Mouse (Mus musculus) liver, embryonic 14.5 days (tissue): Measurements from ENCODE around the gene Rrn3. TPM values are rescaled to one million over a fixed set of nuclear protein-coding genes. Genes with fewer than 3 reads are reported as not detected.
A peak's percentile ranks its signal among the peaks of the same experiment; 100 is the strongest.
"Not testable (repeated sequence)": the region's sequence is repeated elsewhere in the genome, so short reads cannot be mapped to it uniquely, and the experiment has no call there.

Experiments
- ATAC-seq: fragments of 200-750 bp; cut with Nextera tagmentation; 2 replicates; pipeline ENCODE4 v1.8.0; 2017; ENCODE audit warnings: moderate number of reproducible peaks, mild to moderate bottlenecking, moderate library complexity; ENCODE audit not compliant: insufficient read depth
- DNase-seq, 3 experiments: peaks; one replicate each; pipeline ENCODE4 v3.0.0-alpha.2; 2012 to 2013; ENCODE audit warnings: low read depth in 3 of 3, low spot score in 3 of 3
- H3K27ac ChIP-seq: fragments of 300-500 bp; sonication (generic); 2 replicates; pipeline ENCODE4 v1.5.1; 2014; ENCODE audit warnings: moderate library complexity, mild to moderate bottlenecking, control low read depth, inconsistent platforms
- H3K27me3 ChIP-seq: fragments of 300-500 bp; sonication (generic); 2 replicates; pipeline ENCODE4 v1.6.1; 2014; ENCODE audit warnings: mild to moderate bottlenecking, low read length, moderate library complexity; ENCODE audit not compliant: control insufficient read depth, insufficient read depth
- H3K36me3 ChIP-seq: fragments of 300-500 bp; sonication (generic); replicated peaks from 2 replicates; pipeline ENCODE4 v1.6.1; 2014; ENCODE audit warnings: low read depth; ENCODE audit not compliant: control insufficient read depth, insufficient read depth
- H3K4me1 ChIP-seq, 2 experiments: fragments of 200-500 bp in 1 of 2; fragments of 300-500 bp in 1 of 2; sonication (generic) in 1 of 2; replicated peaks; 2 replicates each; pipeline ENCODE4 v1.6.1; 2012 to 2014; ENCODE audit warnings: antibody characterized with exemption in 1 of 2, inconsistent platforms in 1 of 2, low read length in 1 of 2; ENCODE audit not compliant: control insufficient read depth in 2 of 2, insufficient read depth in 2 of 2
- H3K4me2 ChIP-seq: fragments of 300-500 bp; sonication (generic); 2 replicates; pipeline ENCODE4 v1.6.1; 2014; ENCODE audit warnings: low read depth, mild to moderate bottlenecking, control low read depth, moderate library complexity
- H3K4me3 ChIP-seq, 2 experiments: fragments of 200-500 bp in 1 of 2; fragments of 300-500 bp in 1 of 2; sonication (generic) in 1 of 2; 2 replicates each; pipeline ENCODE4 v1.5.1; 2012 to 2014; ENCODE audit warnings: low read depth in 2 of 2, low read length in 2 of 2, mild to moderate bottlenecking in 2 of 2, control low read depth in 1 of 2, inconsistent platforms in 1 of 2, moderate library complexity in 1 of 2; ENCODE audit not compliant: insufficient read depth in 1 of 2
- H3K9ac ChIP-seq: fragments of 300-500 bp; sonication (generic); replicated peaks from 2 replicates; pipeline ENCODE4 v1.6.1; 2014; ENCODE audit warnings: mild to moderate bottlenecking, control low read depth, moderate library complexity
- H3K9me3 ChIP-seq: fragments of 300-500 bp; sonication (generic); 2 replicates; pipeline ENCODE4 v1.6.1; 2016; ENCODE audit warnings: low read length, mixed read lengths; ENCODE audit not compliant: control insufficient read depth
- CTCF ChIP-seq: IDR thresholded peaks from 2 replicates; pipeline ENCODE4 v1.5.1; 2016; ENCODE audit warnings: antibody characterized with exemption, low read depth, control low read depth
- EP300 ChIP-seq: IDR thresholded peaks from 2 replicates; pipeline ENCODE4 v1.6.1; 2016; ENCODE audit warnings: antibody characterized with exemption, low read depth
- WGBS: fragments of 180-500 bp; shearing (Covaris S2); extraction: QIAGEN DNeasy Blood & Tissue Kit; methylation state at CpG from one replicate; pipeline ENCODE4 v1.1.7; 2014; ENCODE audit not compliant: insufficient replicate concordance; 5-methylcytosine and 5-hydroxymethylcytosine counted together
- polyA plus RNA-seq, 2 experiments: library from polyadenylated mRNA; depleted of rRNA in 1 of 2; stranded (reverse) in 1 of 2; unstranded in 1 of 2; fragments of >200 nt; fragmentation: Nextera tagmentation in 1 of 2; extraction: Ambion mirVana in 1 of 2; gene quantifications; 2 replicates each; pipeline versions ENCODE4 v1.2.1 to v1.2.3; 2012 to 2014

Rrn3 gene
- polyA plus RNA-seq, 2 experiments, result 7.2 to 15.3 TPM

GRCm38 (mm10) chr16:13750626-13751025, 29.9 kb upstream of the Rrn3 start:
- H3K27me3 ChIP-seq, result peaks cover 4% of the 10 kb centered on the region
- no peaks in the 10 kb centered on the region for H3K9me3 ChIP-seq
- H3K27ac ChIP-seq, result no peak overlapping the region
- H3K4me1 ChIP-seq, result peaks cover 2 to 3% of the 10 kb centered on the region in 2 experiments; a peak in 1 of 4 replicates
- no peak overlapping the region for H3K4me2 ChIP-seq
- 80% methylated on average over 13 of the region's 13 CpGs for WGBS
- no peak for TF ChIP-seq EP300
- no peak for ATAC-seq
- H3K36me3 ChIP-seq, result no peaks in the 10 kb centered on the region
- no peak for DNase-seq
- H3K9ac ChIP-seq, result no peak overlapping the region
- H3K4me3 ChIP-seq, result no peak overlapping the region

DNA sequence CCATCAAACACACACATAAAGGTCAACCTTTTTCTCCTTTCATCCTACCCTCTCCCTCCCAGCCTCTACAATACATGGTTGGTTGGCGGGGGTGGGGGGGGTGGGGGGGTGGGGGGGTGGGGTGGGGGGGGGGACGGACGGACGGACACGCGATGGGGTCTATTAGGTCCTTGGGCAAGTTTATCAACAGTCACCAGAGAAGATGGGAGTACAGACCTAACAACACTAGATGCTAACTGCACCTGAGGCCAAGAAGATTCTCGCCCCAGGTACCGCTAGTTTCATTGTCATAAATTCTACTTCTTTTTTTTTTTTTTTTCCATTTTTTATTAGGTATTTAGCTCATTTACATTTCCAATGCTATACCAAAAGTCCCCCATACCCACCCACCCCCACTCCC, 26.5 kb upstream of the Rrn3 start:
- ATAC-seq, result no peak
- Histone ChIP-seq H3K4me2 (peak overlapping the region; percentile 76), H3K27ac (no peak overlapping the region), H3K4me1 (peaks cover 2 to 3% of the 10 kb centered on the region in 2 experiments; a peak in 1 of 4 replicates), H3K4me3 (peak overlapping the region in 1 of 2 experiments; percentile 67; a peak in 2 of 4 replicates), H3K9ac (no peak overlapping the region), H3K36me3 (no peaks in the 10 kb centered on the region), H3K27me3 (peaks cover 4% of the 10 kb centered on the region), H3K9me3 (no peaks in the 10 kb centered on the region)
- 68% methylated on average over 8 of the region's 8 CpGs for WGBS
- DNase-seq, result no peak
- no peak for TF ChIP-seq EP300
- TF ChIP-seq CTCF, result no peak

DNA sequence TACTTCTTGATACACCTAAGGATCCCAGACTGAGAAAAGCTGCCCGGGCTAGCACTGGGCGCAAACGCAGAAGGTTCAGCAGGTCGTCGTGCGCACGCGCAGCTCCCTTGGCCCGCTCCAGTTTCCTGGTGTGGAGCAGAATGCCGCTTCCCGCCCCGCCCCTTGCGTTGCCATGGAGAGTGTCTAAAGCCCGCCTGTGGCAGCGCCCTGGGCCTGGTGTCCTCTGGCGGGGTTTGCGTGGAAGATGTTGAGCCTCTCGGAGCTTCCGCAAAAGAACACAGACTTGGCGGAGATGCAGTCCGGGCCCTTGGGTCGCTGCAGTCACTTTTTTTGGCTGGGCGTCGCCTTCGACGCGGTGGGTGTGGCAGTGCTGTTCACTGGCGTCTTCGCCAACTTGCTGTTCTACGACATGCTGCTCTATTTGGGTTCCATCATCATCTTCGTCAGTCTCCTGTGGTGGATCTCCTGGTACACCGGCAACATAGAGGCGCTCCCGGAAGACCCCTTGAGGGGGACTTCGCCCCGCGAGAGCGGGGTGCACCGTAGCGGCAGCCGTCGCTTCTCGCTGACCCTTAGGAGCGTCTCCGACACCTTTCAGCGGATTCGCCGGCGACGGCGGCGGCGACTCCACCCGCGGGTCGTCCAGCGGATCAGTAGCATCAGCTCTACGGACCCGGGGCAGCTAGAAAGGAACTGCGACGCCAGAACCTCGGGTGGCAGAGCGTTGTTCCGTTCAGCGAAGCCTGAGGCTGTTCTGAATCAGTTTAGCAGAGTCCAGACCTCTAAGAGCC, 25.9 kb upstream of the Rrn3 start:
- Histone ChIP-seq H3K9me3 (no peaks in the 10 kb centered on the region), H3K36me3 (no peaks in the 10 kb centered on the region), H3K4me1 (peaks cover 2 to 3% of the 10 kb centered on the region in 2 experiments; a peak in 1 of 4 replicates), H3K9ac (peak overlapping the region; percentile 21), H3K27ac (no peak overlapping the region), H3K27me3 (peaks cover 4% of the 10 kb centered on the region), H3K4me2 (peak overlapping the region; percentile 76), H3K4me3 (peak overlapping the region; percentile 58 to 67)
- under 1% methylated on average over 65 of the region's 65 CpGs for WGBS
- peak; percentile 98 for ATAC-seq
- peak; percentile 77 to 80 (median 78) for DNase-seq
- TF ChIP-seq EP300, result no peak
- no peak for TF ChIP-seq CTCF

GRCm38 (mm10) chr16:13757823-13758222, 22.7 kb upstream of the Rrn3 start:
- H3K27me3 ChIP-seq, result peaks cover 4% of the 10 kb centered on the region
- no peak overlapping the region for H3K4me2 ChIP-seq
- WGBS, result 69% methylated on average over 2 of the region's 2 CpGs
- H3K36me3 ChIP-seq, result no peaks in the 10 kb centered on the region
- ATAC-seq (no peak), DNase-seq (no peak)
- H3K27ac ChIP-seq, result no peak overlapping the region
- no peak for TF ChIP-seq CTCF
- no peak for TF ChIP-seq EP300
- no peak overlapping the region for H3K4me3 ChIP-seq
- H3K9me3 ChIP-seq, result no peaks in the 10 kb centered on the region
- peaks cover 2 to 3% of the 10 kb centered on the region in 2 experiments; a peak in 1 of 4 replicates for H3K4me1 ChIP-seq
- H3K9ac ChIP-seq, result no peak overlapping the region

DNA sequence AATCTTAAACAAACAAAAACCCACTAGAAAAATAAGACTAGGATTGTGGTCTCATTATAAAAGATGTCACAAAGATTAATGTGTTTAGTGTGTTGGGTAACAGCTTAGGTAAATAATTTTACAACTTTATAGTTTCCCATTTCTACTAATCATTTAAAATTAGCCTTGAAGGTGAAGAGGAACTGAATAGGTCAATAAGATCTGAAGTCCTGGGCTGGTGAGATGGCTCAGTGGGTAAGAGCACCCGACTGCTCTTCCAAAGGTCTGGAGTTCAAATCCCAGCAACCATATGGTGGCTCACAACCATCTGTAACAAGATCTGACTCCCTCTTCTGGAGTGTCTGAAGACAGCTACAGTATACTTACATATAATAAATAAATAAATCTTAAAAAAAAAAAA, 17.7 kb upstream of the Rrn3 start:
- not testable (repeated sequence) for H3K27me3 ChIP-seq, H3K36me3 ChIP-seq, H3K27ac ChIP-seq, H3K9ac ChIP-seq, H3K4me2 ChIP-seq, ATAC-seq, H3K4me1 ChIP-seq, DNase-seq, H3K4me3 ChIP-seq, H3K9me3 ChIP-seq
- 90% methylated on average over 1 of the region's 1 CpGs for WGBS
